ENCODE assay signal across 9 mouse cellular contexts in the genomic region with DNA sequence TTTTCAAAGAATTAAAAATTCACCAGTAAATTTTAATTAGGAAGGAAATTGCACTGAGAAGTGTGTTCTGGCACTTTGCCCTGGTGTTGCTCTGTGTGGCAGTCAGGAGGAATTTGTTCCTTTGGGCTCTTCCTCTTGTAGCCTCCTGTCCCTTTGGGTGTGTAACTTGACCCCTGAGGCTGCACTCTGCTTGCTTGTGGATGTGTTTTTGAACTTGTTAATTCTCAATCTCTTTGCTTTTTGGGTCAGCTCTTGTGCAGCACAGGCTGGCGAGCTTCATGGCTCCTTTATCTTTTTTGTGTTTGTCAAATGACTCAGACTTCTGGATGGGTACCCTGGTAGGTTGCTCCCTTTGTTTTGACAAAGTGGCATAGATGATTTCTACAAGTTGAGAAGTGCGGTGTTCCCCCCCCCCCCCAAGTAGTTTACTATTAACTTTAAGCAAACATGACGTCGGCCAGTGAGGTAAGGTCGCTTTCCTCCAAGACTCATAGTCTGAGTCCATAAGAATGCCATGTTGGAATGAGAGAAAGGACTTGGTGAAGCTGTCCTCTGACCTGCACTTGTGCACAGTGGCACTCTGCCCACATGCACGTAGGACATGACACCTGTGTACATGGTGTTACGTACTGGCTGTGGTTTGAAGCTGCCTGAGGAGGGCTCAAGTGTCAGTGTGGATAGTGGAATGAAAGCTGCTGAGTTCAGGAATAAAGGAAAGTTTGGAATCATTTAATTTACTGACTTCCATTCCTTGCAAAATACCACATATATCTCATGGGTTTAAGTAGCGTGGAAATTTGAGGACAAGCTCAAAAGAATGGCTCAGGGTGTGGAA. TPM values are rescaled to one million over a fixed set of nuclear protein-coding genes. Genes with fewer than 3 reads are reported as not detected.
DNase-seq lines count a peak whose midpoint lies in the region; ATAC-seq lines count a peak whose summit lies in the region.
"Had no signal": no experiment of that assay in that cellular context is flagged by ENCODE, and none has a peak within 500 bp of the region (broad histone marks: within the 10 kb centered on the region; RNA-seq: fewer than 3 reads in every experiment).

No protein-coding gene starts in this region.

- H3K36me3 ChIP-seq in megakaryocyte, embryonic 14.5 days (replicated peaks; ENCODE audit: low read length), result peaks cover 34% of the 10 kb centered on the region
- H3K36me3 ChIP-seq: neural tube, embryonic 12.5 days had no signal

- H3K27me3 ChIP-seq in megakaryocyte, embryonic 14.5 days (replicated peaks), result no peaks in the 10 kb centered on the region
- H3K27me3 ChIP-seq: neural tube, embryonic 12.5 days had no signal

- H3K9me3 ChIP-seq in megakaryocyte, embryonic 14.5 days, result no peaks in the 10 kb centered on the region
- H3K9me3 ChIP-seq: neural tube, embryonic 12.5 days had no signal

- peak; percentile 58 to 64 for DNase-seq in heart, adult 18-20 months
- no peak for DNase-seq in heart, postnatal 25 days (ENCODE audit: low spot score)
- peak; percentile 57 for DNase-seq in brain, adult 2 months (ENCODE audit: low read depth, low spot score)
- DNase-seq in kidney, adult 9 months, result peak; percentile 84
- DNase-seq in thymus, postnatal 14 days, result no peak
- no peak for DNase-seq in layer of hippocampus, adult 18-20 months (ENCODE audit: low spot score in 2 of 2)

- H3K4me1 ChIP-seq in megakaryocyte, embryonic 14.5 days, result peaks cover 76% of the 10 kb centered on the region

- ATAC-seq in erythroid progenitor cell, adult 5-6 weeks (replicated peaks; ENCODE audit: low FRiP score, poor library complexity, severe bottlenecking), result no peak

- peak overlapping the region; percentile 84 for H3K4me3 ChIP-seq in megakaryocyte, embryonic 14.5 days (replicated peaks)
- H3K4me3 ChIP-seq: neural tube, embryonic 12.5 days had no signal

- intact Hi-C loops in heart, postnatal 25 days (cut with DNase I), result no loop called here

RNA-seq across cellular contexts. Expression of gene Tbl1xr1, which starts 14.2 kb away (rescaled TPM):
- total RNA-seq in heart, adult 18-20 months (2021), result 10 to 100 TPM; 61.0 to 74.9 TPM
- total RNA-seq in heart, postnatal 25 days (2021), result 10 to 100 TPM; 69.1 to 81.3 TPM
- polyA plus RNA-seq in megakaryocyte, embryonic 14.5 days (2012; ENCODE audit: insufficient read depth, low replicate concordance), result 1.0 and 6.1 TPM in 2 replicates
- total RNA-seq in erythroid progenitor cell, adult 5-6 weeks (2015; ENCODE audit: low replicate concordance), result 38.9 and 53.7 TPM in 2 replicates
- total RNA-seq in erythroid progenitor cell, adult 5-6 weeks (2017; ENCODE audit: low replicate concordance), result 11.9 and 13.3 TPM in 2 replicates
- 100 to 1,000 TPM; 143 to 150 TPM for total RNA-seq in layer of hippocampus, adult 18-20 months (2021)

Comparison
In these comparisons a context has a peak if more than half of its experiments do, and no peak if none do; other contexts are left out.
1. DNase-seq: peak in heart, adult 18-20 months (2 of 2), brain, adult 2 months (single experiment) and kidney, adult 9 months (single experiment); none in heart, postnatal 25 days (single experiment), thymus, postnatal 14 days (single experiment) and layer of hippocampus, adult 18-20 months (0 of 2).